Mouse (Mus musculus) ES-E14 (cell line): Measurements from ENCODE around the gene Rsad2. TPM values are rescaled to one million over a fixed set of nuclear protein-coding genes. Genes with fewer than 3 reads are reported as not detected.

Experiments used
- DNase-seq: peaks from one replicate; pipeline ENCODE4 v3.0.0-alpha.2; 2013; ENCODE audit warnings: low read depth, low spot score
- H3K27ac ChIP-seq: 2 replicates; pipeline ENCODE4 v1.5.1; 2012; ENCODE audit warnings: low read depth, mild to moderate bottlenecking, low read length, moderate library complexity, mixed read lengths; ENCODE audit not compliant: poor library complexity, insufficient read depth, severe bottlenecking
- H3K36me3 ChIP-seq: 2 replicates; pipeline ENCODE4 v1.6.1; 2012; ENCODE audit warnings: mild to moderate bottlenecking, low read length, moderate library complexity, mixed read lengths; ENCODE audit not compliant: control insufficient read depth, poor library complexity, insufficient read depth, severe bottlenecking
- H3K4me1 ChIP-seq, 2 experiments: fragments of 150-350 bp in 1 of 2; sonication (generic) in 1 of 2; 2 replicates each; pipeline ENCODE4 v1.6.1; 2012; ENCODE audit warnings: low read length in 2 of 2, mild to moderate bottlenecking in 1 of 2, mixed read lengths in 1 of 2; ENCODE audit not compliant: control insufficient read depth in 2 of 2, insufficient read depth in 2 of 2, poor library complexity in 1 of 2
- H3K4me3 ChIP-seq, 2 experiments: fragments of 150-350 bp in 1 of 2; sonication (generic) in 1 of 2; 2 replicates each; pipeline ENCODE4 v1.5.1; 2012; ENCODE audit warnings: low read length in 2 of 2, low read depth in 1 of 2, mild to moderate bottlenecking in 1 of 2, mixed read lengths in 1 of 2; ENCODE audit not compliant: insufficient read depth in 1 of 2, poor library complexity in 1 of 2, severe bottlenecking in 1 of 2
- H3K9ac ChIP-seq: 2 replicates; pipeline ENCODE4 v1.6.1; 2012; ENCODE audit warnings: low read depth, mild to moderate bottlenecking, low read length, mixed read lengths; ENCODE audit not compliant: poor library complexity, insufficient read depth, severe bottlenecking
- H3K9me3 ChIP-seq: fragments of 150-350 bp; sonication (generic); 2 replicates; pipeline ENCODE4 v1.6.1; 2012; ENCODE audit warnings: low read depth, mild to moderate bottlenecking, low read length; ENCODE audit not compliant: control insufficient read depth, insufficient read depth
- CHD2 ChIP-seq: IDR thresholded peaks from 2 replicates; pipeline ENCODE4 v1.6.1; 2014; ENCODE audit warnings: mild to moderate bottlenecking, low read depth, low read length, inconsistent platforms
- HCFC1 ChIP-seq: IDR thresholded peaks from 2 replicates; pipeline ENCODE4 v1.6.1; 2012; ENCODE audit warnings: low read length, inconsistent platforms, borderline replicate concordance; ENCODE audit not compliant: insufficient read depth
- MAFK ChIP-seq: IDR thresholded peaks from 2 replicates; pipeline ENCODE4 v1.6.1; 2014; ENCODE audit warnings: mild to moderate bottlenecking, low read depth, low read length, inconsistent platforms; ENCODE audit not compliant: insufficient read depth
- ZC3H11A ChIP-seq: IDR thresholded peaks from 2 replicates; pipeline ENCODE4 v1.6.1; 2012; ENCODE audit warnings: low read depth, mild to moderate bottlenecking, inconsistent platforms, low read length, borderline replicate concordance
- ZNF384 ChIP-seq: IDR thresholded peaks from 2 replicates; pipeline ENCODE4 v1.6.1; 2012; ENCODE audit warnings: low read depth, low read length, inconsistent platforms
- in situ Hi-C, 2 experiments: fragments of 600-800 bp; cut with MboI; formaldehyde crosslinking; loops; one replicate each; pipeline ENCODE4 v1.15.1; 2025; ENCODE audit warnings: low sequenced_read_pairs in 2 of 2, inconsistent platforms in 1 of 2; ENCODE audit not compliant: unreplicated experiment in 2 of 2
- total RNA-seq: library from RNA; depleted of rRNA; stranded (reverse); fragments of 300-350 nt; gene quantifications from 2 replicates; pipeline ENCODE4 v1.2.3, GENCODE M21; 2012

The Rsad2 gene
- total RNA-seq, 1 experiment = 0.27 TPM

- in situ Hi-C loops = no loop called here
- Histone ChIP-seq H3K4me1 (peaks cover 2 to 7% of the 10 kb centered on the region in 2 experiments; a peak in 2 of 4 replicates), H3K9ac (peak overlapping the region; percentile 74), H3K27ac (no peak overlapping the region), H3K9me3 (no peaks in the 10 kb centered on the region), H3K4me3 (peak overlapping the region; percentile 69 to 75), H3K36me3 (no peaks in the 10 kb centered on the region)
- DNase-seq = no peak
- no peak for TF ChIP-seq MAFK
- no peak for TF ChIP-seq CHD2
- TF ChIP-seq ZNF384 = no peak
- no peak for TF ChIP-seq HCFC1
- no peak for TF ChIP-seq ZC3H11A
Measured at GRCm38 (mm10) chr12:26414451-26415103, 41.7 kb downstream of the Rsad2 start.

- peak overlapping the region; percentile 69 to 75; a peak in 3 of 4 replicates for H3K4me3 ChIP-seq
- no peak overlapping the region for H3K27ac ChIP-seq
- no peak for DNase-seq
- peaks cover 2 to 7% of the 10 kb centered on the region in 2 experiments; a peak in 2 of 4 replicates for H3K4me1 ChIP-seq
- TF ChIP-seq MAFK (no peak), ZC3H11A (no peak), HCFC1 (no peak), CHD2 (no peak), ZNF384 (no peak)
- no peak overlapping the region for H3K9ac ChIP-seq
- no peaks in the 10 kb centered on the region for H3K36me3 ChIP-seq
- in situ Hi-C loops = no loop called here
- no peaks in the 10 kb centered on the region for H3K9me3 ChIP-seq
Measured at GRCm38 (mm10) chr12:26413961-26414411, 42.3 kb downstream of the Rsad2 start.

GRCm38 (mm10) chr12:26412802-26413201 lies 43.5 kb downstream of the Rsad2 start:
- no peak for DNase-seq
- H3K9ac ChIP-seq = no peak overlapping the region
- H3K9me3 ChIP-seq = no peaks in the 10 kb centered on the region
- H3K4me3 ChIP-seq = no peak overlapping the region
- TF ChIP-seq ZC3H11A (no peak), HCFC1 (no peak), ZNF384 (no peak), MAFK (no peak), CHD2 (no peak)
- H3K4me1 ChIP-seq = peaks cover 2 to 7% of the 10 kb centered on the region in 2 experiments; a peak in 2 of 4 replicates
- H3K27ac ChIP-seq = no peak overlapping the region
- in situ Hi-C loops = no loop called here
- H3K36me3 ChIP-seq = no peaks in the 10 kb centered on the region

GRCm38 (mm10) chr12:26411841-26412450 lies 44.3 kb downstream of the Rsad2 start:
- H3K9me3 ChIP-seq = no peaks in the 10 kb centered on the region
- in situ Hi-C loops = no loop called here
- H3K27ac ChIP-seq = no peak overlapping the region
- H3K4me1 ChIP-seq = peaks cover 2 to 7% of the 10 kb centered on the region in 2 experiments; a peak in 2 of 4 replicates
- no peak overlapping the region for H3K4me3 ChIP-seq
- H3K36me3 ChIP-seq = no peaks in the 10 kb centered on the region
- no peak for TF ChIP-seq ZC3H11A
- no peak for TF ChIP-seq HCFC1
- TF ChIP-seq MAFK = no peak
- TF ChIP-seq ZNF384 = no peak
- no peak for TF ChIP-seq CHD2
- DNase-seq = no peak
- H3K9ac ChIP-seq = no peak overlapping the region
